Mouse (Mus musculus): ENCODE data around the gene Adnp. TPM values are rescaled to one million over a fixed set of nuclear protein-coding genes. Genes with fewer than 3 reads are reported as not detected.

Adnp gene
- polyA plus RNA-seq, 1 experiment from 2014 or later, result 26.0 TPM

GRCm38 (mm10) chr2:168156361-168156760 lies 50.6 kb downstream of the Adnp start:
- H3K4me1 ChIP-seq (replicated peaks), result peaks cover 51% of the 10 kb centered on the region
- ATAC-seq (ENCODE audit: insufficient number of reproducible peaks, insufficient read depth, low FRiP score, low TSS enrichment, low read depth), result no peak
- no peak overlapping the region for H3K4me2 ChIP-seq
- no peak overlapping the region for H3K9ac ChIP-seq (replicated peaks)
- no peaks in the 10 kb centered on the region for H3K36me3 ChIP-seq
- H3K27me3 ChIP-seq, result peaks cover 5% of the 10 kb centered on the region; the same call in 1 of the 2 replicates
- H3K4me3 ChIP-seq (replicated peaks), result no peak overlapping the region
- WGBS, result 46% methylated on average over 14 of the region's 14 CpGs
- H3K27ac ChIP-seq, result no peak overlapping the region
- H3K9me3 ChIP-seq, result no peaks in the 10 kb centered on the region

GRCm38 (mm10) chr2:168155666-168156065 lies 51.2 kb downstream of the Adnp start:
- peaks cover 5% of the 10 kb centered on the region; the same call in 1 of the 2 replicates for H3K27me3 ChIP-seq
- H3K36me3 ChIP-seq, result no peaks in the 10 kb centered on the region
- H3K9ac ChIP-seq (replicated peaks), result no peak overlapping the region
- H3K4me2 ChIP-seq, result no peak overlapping the region
- H3K27ac ChIP-seq, result no peak overlapping the region
- H3K9me3 ChIP-seq, result no peaks in the 10 kb centered on the region
- H3K4me1 ChIP-seq (replicated peaks), result peaks cover 48% of the 10 kb centered on the region
- 96% methylated on average over 7 of the region's 7 CpGs for WGBS
- no peak for ATAC-seq (ENCODE audit: insufficient number of reproducible peaks, insufficient read depth, low FRiP score, low TSS enrichment, low read depth)
- H3K4me3 ChIP-seq (replicated peaks), result no peak overlapping the region

- no peak overlapping the region for H3K9ac ChIP-seq (replicated peaks)
Observed at GRCm38 (mm10) chr2:168154090-168154881, 52.6 kb downstream of the Adnp start.

GRCm38 (mm10) chr2:168149241-168149640 lies 57.7 kb downstream of the Adnp start:
- H3K4me1 ChIP-seq (replicated peaks), result peaks cover 23% of the 10 kb centered on the region
- 87% methylated on average over 8 of the region's 8 CpGs for WGBS
- no peak for ATAC-seq (ENCODE audit: insufficient number of reproducible peaks, insufficient read depth, low FRiP score, low TSS enrichment, low read depth)
- H3K36me3 ChIP-seq, result no peaks in the 10 kb centered on the region
- no peaks in the 10 kb centered on the region for H3K9me3 ChIP-seq
- no peaks in the 10 kb centered on the region for H3K27me3 ChIP-seq
- H3K4me3 ChIP-seq (replicated peaks), result no peak overlapping the region
- H3K27ac ChIP-seq, result no peak overlapping the region
- no peak overlapping the region for H3K9ac ChIP-seq (replicated peaks)
- H3K4me2 ChIP-seq, result no peak overlapping the region

More at GRCm38 (mm10) chr2:168154090-168154881, 52.6 kb downstream of the Adnp start:
- H3K9me3 ChIP-seq, result no peaks in the 10 kb centered on the region
- peak; percentile 86 for ATAC-seq (ENCODE audit: insufficient number of reproducible peaks, insufficient read depth, low FRiP score, low TSS enrichment, low read depth)
- no peaks in the 10 kb centered on the region for H3K36me3 ChIP-seq
- WGBS, result 18% methylated on average over 14 of the region's 14 CpGs
- no peaks in the 10 kb centered on the region for H3K27me3 ChIP-seq
- H3K27ac ChIP-seq, result peak overlapping the region; percentile 84
- peak overlapping the region; percentile 33 for H3K4me2 ChIP-seq
- peak overlapping the region; percentile 2; the same call in 1 of the 2 replicates for H3K4me3 ChIP-seq (replicated peaks)
- H3K4me1 ChIP-seq (replicated peaks), result peaks cover 35% of the 10 kb centered on the region

GRCm38 (mm10) chr2:168147722-168148432 lies 59.0 kb downstream of the Adnp start:
- Histone ChIP-seq H3K4me3 (replicated peaks) (no peak overlapping the region), H3K4me2 (no peak overlapping the region), H3K9me3 (no peaks in the 10 kb centered on the region), H3K27me3 (no peaks in the 10 kb centered on the region), H3K9ac (replicated peaks) (no peak overlapping the region), H3K4me1 (replicated peaks) (peaks cover 16% of the 10 kb centered on the region), H3K36me3 (no peaks in the 10 kb centered on the region), H3K27ac (no peak overlapping the region)
- ATAC-seq (ENCODE audit: insufficient number of reproducible peaks, insufficient read depth, low FRiP score, low TSS enrichment, low read depth), result no peak
- WGBS, result 75% methylated on average over 22 of the region's 22 CpGs

GRCm38 (mm10) chr2:168145437-168145836 lies 61.5 kb downstream of the Adnp start:
- 36% methylated on average over 2 of the region's 2 CpGs for WGBS
- Histone ChIP-seq H3K4me3 (replicated peaks) (no peak overlapping the region), H3K4me1 (replicated peaks) (peaks cover 16% of the 10 kb centered on the region), H3K9me3 (no peaks in the 10 kb centered on the region), H3K9ac (replicated peaks) (0 out of 2 replicates have a peak overlapping the region, but pooled peaks have one; percentile 12), H3K36me3 (no peaks in the 10 kb centered on the region), H3K4me2 (no peak overlapping the region), H3K27ac (peak overlapping the region; percentile 85), H3K27me3 (no peaks in the 10 kb centered on the region)
- ATAC-seq (ENCODE audit: insufficient number of reproducible peaks, insufficient read depth, low FRiP score, low TSS enrichment, low read depth), result peak; percentile 58

- H3K27ac ChIP-seq, result no peak overlapping the region
- H3K9ac ChIP-seq (replicated peaks), result no peak overlapping the region
- no peaks in the 10 kb centered on the region for H3K9me3 ChIP-seq
- no peaks in the 10 kb centered on the region for H3K36me3 ChIP-seq
- H3K4me3 ChIP-seq (replicated peaks), result no peak overlapping the region
- H3K4me2 ChIP-seq, result no peak overlapping the region
- 55% methylated on average over 5 of the region's 5 CpGs for WGBS
- peaks cover 16% of the 10 kb centered on the region for H3K4me1 ChIP-seq (replicated peaks)
- H3K27me3 ChIP-seq, result no peaks in the 10 kb centered on the region
- no peak for ATAC-seq (ENCODE audit: insufficient number of reproducible peaks, insufficient read depth, low FRiP score, low TSS enrichment, low read depth)
Observed at GRCm38 (mm10) chr2:168143794-168144193, 63.1 kb downstream of the Adnp start.

GRCm38 (mm10) chr2:168137161-168137560 lies 69.8 kb downstream of the Adnp start:
- ATAC-seq (ENCODE audit: insufficient number of reproducible peaks, insufficient read depth, low FRiP score, low TSS enrichment, low read depth), result no peak
- Histone ChIP-seq H3K36me3 (no peaks in the 10 kb centered on the region), H3K9ac (replicated peaks) (no peak overlapping the region), H3K4me1 (replicated peaks) (no peaks in the 10 kb centered on the region), H3K4me3 (replicated peaks) (no peak overlapping the region), H3K4me2 (no peak overlapping the region), H3K27me3 (no peaks in the 10 kb centered on the region), H3K27ac (no peak overlapping the region), H3K9me3 (no peaks in the 10 kb centered on the region)
- 79% methylated on average over 15 of the region's 15 CpGs for WGBS

Small RNA genes within 50 kb of the gene (microRNA-seq; reads per million reads assigned to microRNA genes)
- gene Gm24561, result not detected

Other genes starting within 250 kb of the Adnp start
- 0.73 and 0.98 TPM in 2 replicates for gene Ripor3, start 196.5 kb downstream of the Adnp start, polyA plus RNA-seq (2016; fragmentation: Nextera tagmentation; extraction: Ambion mirVana)
- gene Pard6b, start 126.1 kb downstream of the Adnp start, polyA plus RNA-seq (2016; fragmentation: Nextera tagmentation; extraction: Ambion mirVana), result 5.4 and 6.4 TPM in 2 replicates
- 23.2 and 29.6 TPM in 2 replicates for gene Gm20716, start 23.3 kb upstream of the Adnp start, polyA plus RNA-seq (2016; fragmentation: Nextera tagmentation; extraction: Ambion mirVana)
- 72.4 and 73.8 TPM in 2 replicates for gene Dpm1, start 23.5 kb upstream of the Adnp start, polyA plus RNA-seq (2016; fragmentation: Nextera tagmentation; extraction: Ambion mirVana)
- gene Mocs3, start 23.5 kb upstream of the Adnp start, polyA plus RNA-seq (2016; fragmentation: Nextera tagmentation; extraction: Ambion mirVana), result 9.2 and 10.8 TPM in 2 replicates
- gene Kcng1, start 74.6 kb upstream of the Adnp start, polyA plus RNA-seq (2016; fragmentation: Nextera tagmentation; extraction: Ambion mirVana), result 0.85 and 1.6 TPM in 2 replicates

All from limb, embryonic 12.5 days (tissue).